In genomic region chr5:126266471-126266870, GRCm38 (mm10) we compare ENCODE assay signal across 31 mouse cellular contexts.
A peak's percentile ranks its signal among the peaks of the same experiment; 100 is the strongest.
DNase-seq lines count a peak whose midpoint lies in the region; ATAC-seq lines count a peak whose summit lies in the region.
"Had no signal": no experiment of that assay in that cellular context is flagged by ENCODE, and none has a peak within 500 bp of the region (broad histone marks: within the 10 kb centered on the region; RNA-seq: fewer than 3 reads in every experiment).

No protein-coding gene starts in this region.

- H3K27ac ChIP-seq in limb, embryonic 12.5 days: no peak overlapping the region
- no peak overlapping the region for H3K27ac ChIP-seq in limb, embryonic 10.5 days
- H3K27ac ChIP-seq: embryonic facial prominence, embryonic 10.5 days; embryonic facial prominence, embryonic 13.5 days; forebrain, embryonic 12.5 days; forebrain, embryonic 15.5 days; heart, adult 2 months; heart, embryonic 10.5 days; heart, embryonic 13.5 days; hindbrain, embryonic 14.5 days; hindbrain, postnatal 0 days had no signal

- no peaks in the 10 kb centered on the region; the same call in 1 of the 2 replicates for H3K4me1 ChIP-seq in limb, embryonic 12.5 days (replicated peaks)
- H3K4me1 ChIP-seq in limb, embryonic 10.5 days: no peaks in the 10 kb centered on the region
- H3K4me1 ChIP-seq: embryonic facial prominence, embryonic 10.5 days; embryonic facial prominence, embryonic 13.5 days; forebrain, embryonic 12.5 days; forebrain, embryonic 15.5 days; heart, embryonic 10.5 days; heart, embryonic 13.5 days had no signal

- 80% methylated on average over 2 of the region's 2 CpGs for WGBS in limb, embryonic 12.5 days
- WGBS in limb, embryonic 10.5 days: 87% methylated on average over 2 of the region's 2 CpGs

- no peaks in the 10 kb centered on the region for H3K36me3 ChIP-seq in limb, embryonic 12.5 days
- H3K36me3 ChIP-seq in limb, embryonic 10.5 days: no peaks in the 10 kb centered on the region
- H3K36me3 ChIP-seq: embryonic facial prominence, embryonic 10.5 days; embryonic facial prominence, embryonic 13.5 days; forebrain, embryonic 12.5 days; forebrain, embryonic 15.5 days; G1E; heart, embryonic 10.5 days; heart, embryonic 13.5 days had no signal

- no peak overlapping the region for H3K9ac ChIP-seq in limb, embryonic 12.5 days (replicated peaks)
- H3K9ac ChIP-seq: embryonic facial prominence, embryonic 13.5 days; forebrain, embryonic 12.5 days; forebrain, embryonic 15.5 days; heart, embryonic 13.5 days; hindbrain, embryonic 14.5 days had no signal

- H3K4me2 ChIP-seq in limb, embryonic 12.5 days: no peak overlapping the region
- H3K4me2 ChIP-seq: embryonic facial prominence, embryonic 13.5 days; forebrain, embryonic 12.5 days; forebrain, embryonic 15.5 days; heart, embryonic 13.5 days; hindbrain, embryonic 14.5 days had no signal

- peak; percentile 37 to 48 for DNase-seq in frontal cortex, adult 2 months (ENCODE audit: extremely low spot score in 1 of 2, low spot score in 1 of 2)
- DNase-seq in frontal cortex, postnatal 14 days (ENCODE audit: low spot score in 2 of 2): no peak
- no peak for DNase-seq in limb, embryonic 10.5 days (ENCODE audit: low spot score)
- DNase-seq in right cerebral cortex, adult 18-20 months: peak; percentile 49
- no peak for DNase-seq in right cerebral cortex, postnatal 10 days (ENCODE audit: low spot score in 2 of 2)
- peak; percentile 31 for DNase-seq in right cerebral cortex, postnatal 25 days
- DNase-seq in kidney, postnatal 10 days: no peak
- DNase-seq: adrenal gland, postnatal 10 days; B cell, adult 2 months; cerebellum, adult 11-12 months; cerebellum, adult 8-10 months; cerebellum, postnatal 36 days; embryo, embryonic 11 days; gastrocnemius, postnatal 10 days; gastrocnemius, postnatal 36 days; heart, adult 2 months; heart, postnatal 14 days; heart, postnatal 4 days had no signal

- H3K4me3 ChIP-seq in limb, embryonic 12.5 days (replicated peaks): no peak overlapping the region
- no peak overlapping the region for H3K4me3 ChIP-seq in limb, embryonic 10.5 days
- H3K4me3 ChIP-seq: embryonic facial prominence, embryonic 10.5 days; embryonic facial prominence, embryonic 13.5 days; erythroblast, embryonic 14.5 days; forebrain, embryonic 12.5 days; forebrain, embryonic 15.5 days; heart, adult 2 months; heart, embryonic 10.5 days; heart, embryonic 13.5 days had no signal

- no peaks in the 10 kb centered on the region for H3K27me3 ChIP-seq in limb, embryonic 12.5 days
- H3K27me3 ChIP-seq in limb, embryonic 10.5 days (ENCODE audit: low read depth, poor library complexity, severe bottlenecking): no peaks in the 10 kb centered on the region
- H3K27me3 ChIP-seq: CH12.LX; embryonic facial prominence, embryonic 13.5 days; forebrain, embryonic 12.5 days; forebrain, embryonic 15.5 days; heart, embryonic 13.5 days; Patski had no signal

- ATAC-seq in limb, embryonic 12.5 days (ENCODE audit: insufficient number of reproducible peaks, insufficient read depth, low FRiP score, low TSS enrichment, low read depth): peak; percentile 37; the same call in 1 of the 2 replicates
- ATAC-seq: forebrain, embryonic 15.5 days; hindbrain, postnatal 0 days; Patski had no signal

- H3K9me3 ChIP-seq in limb, embryonic 12.5 days: no peaks in the 10 kb centered on the region
- no peaks in the 10 kb centered on the region for H3K9me3 ChIP-seq in limb, embryonic 10.5 days (replicated peaks)
- H3K9me3 ChIP-seq: embryonic facial prominence, embryonic 10.5 days; embryonic facial prominence, embryonic 13.5 days; forebrain, embryonic 12.5 days; forebrain, embryonic 15.5 days; heart, embryonic 10.5 days; heart, embryonic 13.5 days had no signal

Comparison
In these comparisons a context has a peak if more than half of its experiments do, and no peak if none do; other contexts are left out.
1. DNase-seq: peak in frontal cortex, adult 2 months (2 of 2), right cerebral cortex, adult 18-20 months (single experiment) and right cerebral cortex, postnatal 25 days (single experiment); none in frontal cortex, postnatal 14 days (0 of 2), limb, embryonic 10.5 days (single experiment), right cerebral cortex, postnatal 10 days (0 of 2) and kidney, postnatal 10 days (single experiment).